Mouse (Mus musculus): ENCODE results near the gene Mettl7b. TPM values are rescaled to one million over a fixed set of nuclear protein-coding genes. Genes with fewer than 3 reads are reported as not detected.

Mettl7b gene
- polyA plus RNA-seq, 1 experiment from 2014 or later: not detected

DNA sequence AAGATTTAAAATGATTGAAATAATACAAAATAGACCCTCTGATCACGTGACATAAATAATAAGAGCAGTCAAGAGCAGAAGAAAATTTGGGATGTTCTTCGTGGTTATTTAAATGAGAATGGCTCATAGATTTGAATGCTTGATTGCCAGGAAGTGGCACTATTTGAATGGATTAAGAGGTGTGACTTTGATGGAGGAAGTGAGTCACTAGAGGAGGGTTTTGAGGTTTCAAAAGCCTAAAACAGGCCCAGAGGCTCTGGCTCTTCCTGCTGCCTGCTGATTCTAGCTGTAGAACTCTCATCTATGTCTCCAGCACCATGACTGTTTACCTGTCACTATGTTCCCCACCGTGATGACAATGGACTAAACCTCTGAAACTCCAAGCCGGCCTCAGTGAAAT is 12.1 kb upstream of the Mettl7b start:
- H3K9me3 ChIP-seq: no peaks in the 10 kb centered on the region
- no peak overlapping the region for H3K27ac ChIP-seq
- DNase-seq (ENCODE audit: extremely low spot score, low spot score): no peak
- H3K4me3 ChIP-seq: no peak overlapping the region
- no peaks in the 10 kb centered on the region for H3K4me1 ChIP-seq
- H3K36me3 ChIP-seq (replicated peaks): no peaks in the 10 kb centered on the region
- H3K27me3 ChIP-seq (ENCODE audit: poor library complexity, severe bottlenecking): no peaks in the 10 kb centered on the region
- 75% methylated on average over 4 of the region's 4 CpGs for WGBS

GRCm38 (mm10) chr10:128970740-128971250 is 10.0 kb upstream of the Mettl7b start:
- H3K4me1 ChIP-seq: no peaks in the 10 kb centered on the region
- H3K27me3 ChIP-seq (ENCODE audit: poor library complexity, severe bottlenecking): no peaks in the 10 kb centered on the region
- no peaks in the 10 kb centered on the region for H3K9me3 ChIP-seq
- no peak overlapping the region for H3K27ac ChIP-seq
- H3K36me3 ChIP-seq (replicated peaks): no peaks in the 10 kb centered on the region
- no peak for DNase-seq (ENCODE audit: extremely low spot score, low spot score)
- 54% methylated on average over 1 of the region's 1 CpGs for WGBS
- H3K4me3 ChIP-seq: no peak overlapping the region

GRCm38 (mm10) chr10:128968341-128968749 is 7.6 kb upstream of the Mettl7b start:
- H3K27me3 ChIP-seq (ENCODE audit: poor library complexity, severe bottlenecking): no peaks in the 10 kb centered on the region
- no peak overlapping the region for H3K4me3 ChIP-seq
- 68% methylated on average over 1 of the region's 1 CpGs for WGBS
- no peaks in the 10 kb centered on the region for H3K9me3 ChIP-seq
- H3K4me1 ChIP-seq: no peaks in the 10 kb centered on the region
- H3K27ac ChIP-seq: no peak overlapping the region
- H3K36me3 ChIP-seq (replicated peaks): no peaks in the 10 kb centered on the region
- DNase-seq (ENCODE audit: extremely low spot score, low spot score): no peak

- Histone ChIP-seq H3K4me3 (no peak overlapping the region), H3K4me1 (no peaks in the 10 kb centered on the region), H3K27ac (no peak overlapping the region), H3K36me3 (replicated peaks) (no peaks in the 10 kb centered on the region), H3K27me3 (ENCODE audit: poor library complexity, severe bottlenecking) (no peaks in the 10 kb centered on the region), H3K9me3 (no peaks in the 10 kb centered on the region)
- WGBS: 88% methylated on average over 6 of the region's 6 CpGs
- no peak for DNase-seq (ENCODE audit: extremely low spot score, low spot score)
These were observed 5.1 kb upstream of the Mettl7b start for GRCm38 (mm10) chr10:128965871-128966270.

- no peaks in the 10 kb centered on the region for H3K27me3 ChIP-seq (ENCODE audit: poor library complexity, severe bottlenecking)
- no peak overlapping the region for H3K27ac ChIP-seq
- H3K4me1 ChIP-seq: no peaks in the 10 kb centered on the region
- H3K4me3 ChIP-seq: no peak overlapping the region
- WGBS: 73% methylated on average over 2 of the region's 2 CpGs
- no peaks in the 10 kb centered on the region for H3K36me3 ChIP-seq (replicated peaks)
- no peak for DNase-seq (ENCODE audit: extremely low spot score, low spot score)
- no peaks in the 10 kb centered on the region for H3K9me3 ChIP-seq
These were observed 4.2 kb upstream of the Mettl7b start for GRCm38 (mm10) chr10:128964961-128965360.

GRCm38 (mm10) chr10:128960142-128960541 is 646 bp downstream of the Mettl7b start:
- Histone ChIP-seq H3K36me3 (replicated peaks) (no peaks in the 10 kb centered on the region), H3K9me3 (no peaks in the 10 kb centered on the region), H3K4me3 (no peak overlapping the region), H3K27me3 (ENCODE audit: poor library complexity, severe bottlenecking) (no peaks in the 10 kb centered on the region), H3K27ac (no peak overlapping the region), H3K4me1 (no peaks in the 10 kb centered on the region)
- no peak for DNase-seq (ENCODE audit: extremely low spot score, low spot score)
- 81% methylated on average over 4 of the region's 4 CpGs for WGBS

DNA sequence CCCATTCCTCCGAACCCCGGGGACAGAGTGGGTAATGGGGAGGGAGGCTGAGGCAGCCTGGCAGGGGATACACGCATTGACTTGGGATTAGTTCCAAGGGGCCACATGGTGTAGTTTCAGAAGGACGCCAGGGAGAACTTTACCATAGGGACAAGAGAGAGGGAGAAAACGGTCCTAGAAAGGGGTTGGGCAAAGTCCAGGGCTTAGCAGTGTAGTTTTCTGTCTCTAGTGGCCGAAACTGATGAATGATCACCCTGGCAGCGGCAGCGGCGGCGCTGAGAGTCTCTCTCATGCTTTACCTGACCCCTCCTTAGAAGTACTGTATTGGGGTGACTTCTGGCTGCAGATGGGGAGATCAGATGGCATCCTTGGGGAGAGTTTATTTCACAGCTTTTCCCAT is 2.4 kb downstream of the Mettl7b start:
- DNase-seq (ENCODE audit: extremely low spot score, low spot score): no peak
- Histone ChIP-seq H3K36me3 (replicated peaks) (no peaks in the 10 kb centered on the region), H3K27ac (no peak overlapping the region), H3K27me3 (ENCODE audit: poor library complexity, severe bottlenecking) (no peaks in the 10 kb centered on the region), H3K4me1 (no peaks in the 10 kb centered on the region), H3K4me3 (no peak overlapping the region), H3K9me3 (no peaks in the 10 kb centered on the region)
- WGBS: 84% methylated on average over 10 of the region's 10 CpGs

DNA sequence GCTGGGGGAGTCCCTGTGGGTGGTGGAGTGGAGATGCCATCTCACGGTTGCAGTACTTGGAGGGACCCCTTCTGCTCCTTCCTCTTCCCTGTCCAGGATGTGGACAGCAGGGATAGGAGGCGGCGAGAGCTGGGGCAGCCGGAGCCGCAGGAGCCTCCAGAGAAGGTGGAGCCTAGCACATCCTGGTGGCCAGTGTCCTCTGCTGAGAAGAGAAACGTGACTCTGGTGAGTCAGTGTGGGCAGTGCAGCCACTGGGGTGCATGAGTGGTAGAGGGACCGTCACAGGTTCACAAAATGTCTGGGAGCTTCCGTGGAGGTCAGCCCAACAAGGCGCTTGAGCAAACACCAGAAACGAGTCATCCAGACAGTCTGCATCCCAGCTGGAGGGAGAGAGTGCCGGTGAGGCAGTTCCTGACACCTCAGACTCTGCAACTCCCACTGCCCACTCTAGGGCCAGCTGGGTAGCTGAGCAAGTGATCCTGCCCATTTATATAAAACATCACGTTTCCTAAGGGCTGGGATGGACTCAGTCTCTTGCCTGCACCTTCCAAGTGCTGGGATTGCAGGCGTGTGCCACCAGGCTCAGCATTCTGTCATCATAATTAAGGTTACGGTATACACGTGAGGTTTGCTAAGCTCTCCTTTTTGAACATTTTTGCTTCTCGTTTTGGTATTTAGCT is 10.4 kb downstream of the Mettl7b start:
- Histone ChIP-seq H3K4me1 (no peaks in the 10 kb centered on the region), H3K9me3 (no peaks in the 10 kb centered on the region), H3K36me3 (replicated peaks) (no peaks in the 10 kb centered on the region), H3K27ac (no peak overlapping the region), H3K27me3 (ENCODE audit: poor library complexity, severe bottlenecking) (no peaks in the 10 kb centered on the region), H3K4me3 (no peak overlapping the region)
- WGBS: 77% methylated on average over 16 of the region's 16 CpGs
- no peak for DNase-seq (ENCODE audit: extremely low spot score, low spot score)

- 90% methylated on average over 4 of the region's 4 CpGs for WGBS
- no peak for DNase-seq (ENCODE audit: extremely low spot score, low spot score)
- no peaks in the 10 kb centered on the region for H3K27me3 ChIP-seq (ENCODE audit: poor library complexity, severe bottlenecking)
These were observed 13.3 kb downstream of the Mettl7b start for GRCm38 (mm10) chr10:128947496-128947895.

GRCm38 (mm10) chr10:128945675-128946074 is 15.1 kb downstream of the Mettl7b start:
- H3K36me3 ChIP-seq (replicated peaks): no peaks in the 10 kb centered on the region
- 16% methylated on average over 3 of the region's 3 CpGs for WGBS
- no peak overlapping the region for H3K27ac ChIP-seq
- H3K9me3 ChIP-seq: no peaks in the 10 kb centered on the region
- no peak overlapping the region for H3K4me3 ChIP-seq
- H3K27me3 ChIP-seq (ENCODE audit: poor library complexity, severe bottlenecking): no peaks in the 10 kb centered on the region
- DNase-seq (ENCODE audit: extremely low spot score, low spot score): no peak
- H3K4me1 ChIP-seq: no peaks in the 10 kb centered on the region

More at GRCm38 (mm10) chr10:128947496-128947895, 13.3 kb downstream of the Mettl7b start:
- H3K27ac ChIP-seq: no peak overlapping the region
- H3K36me3 ChIP-seq (replicated peaks): no peaks in the 10 kb centered on the region
- H3K4me3 ChIP-seq: no peak overlapping the region
- H3K9me3 ChIP-seq: no peaks in the 10 kb centered on the region
- no peaks in the 10 kb centered on the region for H3K4me1 ChIP-seq

- no peak for DNase-seq (ENCODE audit: extremely low spot score, low spot score)
- Histone ChIP-seq H3K27ac (no peak overlapping the region), H3K4me1 (no peaks in the 10 kb centered on the region), H3K4me3 (no peak overlapping the region), H3K27me3 (ENCODE audit: poor library complexity, severe bottlenecking) (peaks cover 22% of the 10 kb centered on the region), H3K36me3 (replicated peaks) (no peaks in the 10 kb centered on the region), H3K9me3 (no peaks in the 10 kb centered on the region)
- 89% methylated on average over 10 of the region's 10 CpGs for WGBS
These were observed 20.2 kb downstream of the Mettl7b start for GRCm38 (mm10) chr10:128940475-128941061.

DNA sequence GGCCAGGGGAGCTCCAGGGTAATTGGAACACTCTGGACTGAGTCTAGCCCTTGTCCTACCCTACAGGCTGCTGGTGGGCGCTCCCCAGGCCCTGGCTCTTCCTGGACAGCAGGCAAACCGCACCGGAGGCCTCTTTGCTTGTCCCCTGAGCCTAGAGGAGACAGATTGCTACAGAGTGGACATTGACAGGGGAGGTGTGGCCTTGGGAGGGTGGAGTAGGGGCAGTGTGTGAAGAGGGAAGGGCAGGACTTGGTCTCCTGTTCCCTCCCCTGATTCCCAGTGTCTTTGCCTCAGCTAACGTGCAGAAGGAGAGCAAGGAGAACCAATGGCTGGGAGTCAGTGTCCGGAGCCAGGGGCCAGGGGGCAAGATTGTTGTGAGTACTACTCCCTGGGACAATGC is 21.8 kb downstream of the Mettl7b start:
- H3K4me1 ChIP-seq: peaks cover 5% of the 10 kb centered on the region
- H3K27me3 ChIP-seq (ENCODE audit: poor library complexity, severe bottlenecking): peaks cover 38% of the 10 kb centered on the region
- no peaks in the 10 kb centered on the region for H3K36me3 ChIP-seq (replicated peaks)
- 77% methylated on average over 5 of the region's 5 CpGs for WGBS
- H3K9me3 ChIP-seq: no peaks in the 10 kb centered on the region
- DNase-seq (ENCODE audit: extremely low spot score, low spot score): no peak
- no peak overlapping the region for H3K27ac ChIP-seq
- no peak overlapping the region for H3K4me3 ChIP-seq

GRCm38 (mm10) chr10:128938457-128938856 is 22.3 kb downstream of the Mettl7b start:
- Histone ChIP-seq H3K4me3 (no peak overlapping the region), H3K4me1 (peaks cover 11% of the 10 kb centered on the region), H3K27ac (no peak overlapping the region), H3K9me3 (no peaks in the 10 kb centered on the region), H3K27me3 (ENCODE audit: poor library complexity, severe bottlenecking) (peaks cover 43% of the 10 kb centered on the region), H3K36me3 (replicated peaks) (no peaks in the 10 kb centered on the region)
- WGBS: 86% methylated on average over 9 of the region's 9 CpGs
- DNase-seq (ENCODE audit: extremely low spot score, low spot score): no peak

Measured in forebrain, embryonic 10.5 days (tissue).